Mouse (Mus musculus): ENCODE measurements around the gene Gabrb3. TPM values are rescaled to one million over a fixed set of nuclear protein-coding genes. Genes with fewer than 3 reads are reported as not detected.

Gabrb3 gene
- polyA plus RNA-seq, 1 experiment from 2014 or later, result not detected

DNA sequence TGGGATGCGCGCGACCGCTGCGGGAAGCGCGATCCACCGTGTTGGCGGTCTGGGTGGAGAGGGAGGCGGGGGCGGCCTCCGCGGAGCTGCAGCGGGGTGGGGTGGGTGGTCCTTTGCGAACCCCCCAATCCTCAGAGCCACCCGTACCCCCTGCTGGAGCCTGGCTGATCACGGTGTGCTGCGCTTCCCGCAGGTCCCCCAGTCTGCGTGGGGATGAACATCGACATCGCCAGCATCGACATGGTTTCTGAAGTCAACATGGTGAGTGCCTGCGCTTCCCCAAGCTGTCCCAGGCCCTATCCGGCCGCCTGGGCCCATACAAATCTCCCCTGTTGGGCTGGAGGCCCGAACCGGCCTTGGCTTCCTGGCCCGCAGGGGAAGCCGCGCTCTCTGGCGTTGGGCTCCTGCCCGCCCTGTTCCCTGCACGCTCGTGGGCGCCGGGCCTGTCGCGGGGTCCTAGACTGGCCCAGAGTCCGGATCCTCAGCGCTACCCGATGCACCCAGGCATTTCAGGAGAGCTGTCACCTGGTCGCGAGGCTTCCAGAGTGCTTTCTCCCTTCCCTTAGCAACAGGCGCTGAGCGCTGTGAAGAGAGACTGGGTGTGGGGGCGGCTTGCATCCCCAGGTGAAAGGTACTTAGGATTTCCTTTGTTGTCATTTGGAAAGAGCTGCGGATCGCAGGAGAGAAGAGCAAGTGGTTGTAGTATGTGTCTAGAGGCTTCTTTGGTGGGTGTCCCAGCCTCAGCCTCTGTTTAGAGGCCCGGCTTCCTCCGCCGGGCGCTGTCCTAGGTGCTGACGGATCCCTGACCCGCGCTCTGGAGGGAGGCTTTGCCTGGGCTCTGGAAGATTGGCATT lies 172.3 kb downstream of the Gabrb3 start:
- Histone ChIP-seq H3K4me3 (ENCODE audit: inconsistent target) (no peak overlapping the region), H3K79me2 (ENCODE audit: inconsistent target) (no peaks in the 10 kb centered on the region), H3K36me3 (ENCODE audit: inconsistent target) (no peaks in the 10 kb centered on the region), H3K27ac (no peak overlapping the region)
- 4% methylated on average over 53 of the region's 56 CpGs for WGBS (ENCODE audit: missing documents)

GRCm38 (mm10) chr7:57597341-57597740 lies 177.8 kb downstream of the Gabrb3 start:
- Histone ChIP-seq H3K36me3 (ENCODE audit: inconsistent target) (no peaks in the 10 kb centered on the region), H3K79me2 (ENCODE audit: inconsistent target) (no peaks in the 10 kb centered on the region), H3K4me3 (ENCODE audit: inconsistent target) (no peak overlapping the region), H3K27ac (no peak overlapping the region)
- 79% methylated on average over 5 of the region's 5 CpGs for WGBS (ENCODE audit: missing documents)

- WGBS (ENCODE audit: missing documents), result 80% methylated on average over 3 of the region's 3 CpGs
- Histone ChIP-seq H3K27ac (no peak overlapping the region), H3K4me3 (ENCODE audit: inconsistent target) (no peak overlapping the region), H3K36me3 (ENCODE audit: inconsistent target) (no peaks in the 10 kb centered on the region), H3K79me2 (ENCODE audit: inconsistent target) (no peaks in the 10 kb centered on the region)
Measured at GRCm38 (mm10) chr7:57618697-57619096, 199.2 kb downstream of the Gabrb3 start.

- no peaks in the 10 kb centered on the region for H3K36me3 ChIP-seq (ENCODE audit: inconsistent target)
- H3K27ac ChIP-seq, result no peak overlapping the region
- 96% methylated on average over 2 of the region's 2 CpGs for WGBS (ENCODE audit: missing documents)
- no peaks in the 10 kb centered on the region for H3K79me2 ChIP-seq (ENCODE audit: inconsistent target)
- no peak overlapping the region for H3K4me3 ChIP-seq (ENCODE audit: inconsistent target)
Measured at GRCm38 (mm10) chr7:57620036-57620435, 200.5 kb downstream of the Gabrb3 start.

GRCm38 (mm10) chr7:57623718-57624117 lies 204.2 kb downstream of the Gabrb3 start:
- Histone ChIP-seq H3K4me3 (ENCODE audit: inconsistent target) (no peak overlapping the region), H3K36me3 (ENCODE audit: inconsistent target) (no peaks in the 10 kb centered on the region)
- WGBS (ENCODE audit: missing documents), result 72% methylated on average over 4 of the region's 4 CpGs

DNA sequence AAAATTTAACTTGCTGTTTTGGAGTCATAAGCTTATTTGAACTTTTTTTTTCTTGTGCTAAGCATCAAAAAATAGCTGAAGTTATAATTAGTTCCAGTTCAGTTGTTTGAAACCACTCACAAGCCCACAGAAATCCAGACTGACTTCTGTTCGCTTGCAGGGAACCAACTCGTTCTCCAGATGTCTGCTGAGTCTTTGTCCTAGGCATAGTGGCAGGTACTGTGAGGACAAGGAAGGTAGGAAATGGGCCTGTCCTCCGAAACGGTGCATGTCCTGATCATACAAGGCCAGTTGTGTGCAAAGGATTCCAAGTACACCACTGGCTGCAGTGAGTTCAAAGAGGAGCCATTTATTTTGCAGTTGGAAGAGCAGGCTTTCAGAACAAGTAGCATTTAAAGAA lies 215.5 kb downstream of the Gabrb3 start:
- Histone ChIP-seq H3K27ac (no peak overlapping the region), H3K79me2 (ENCODE audit: inconsistent target) (no peaks in the 10 kb centered on the region), H3K36me3 (ENCODE audit: inconsistent target) (no peaks in the 10 kb centered on the region), H3K4me3 (ENCODE audit: inconsistent target) (no peak overlapping the region)
- WGBS (ENCODE audit: missing documents), result 83% methylated on average over 4 of the region's 4 CpGs

More at GRCm38 (mm10) chr7:57623718-57624117, 204.2 kb downstream of the Gabrb3 start:
- Histone ChIP-seq H3K79me2 (ENCODE audit: inconsistent target) (no peaks in the 10 kb centered on the region), H3K27ac (no peak overlapping the region)

GRCm38 (mm10) chr7:57635687-57636086 lies 216.2 kb downstream of the Gabrb3 start:
- H3K4me3 ChIP-seq (ENCODE audit: inconsistent target), result no peak overlapping the region
- WGBS (ENCODE audit: missing documents), result 75% methylated on average over 4 of the region's 4 CpGs
- H3K79me2 ChIP-seq (ENCODE audit: inconsistent target), result no peaks in the 10 kb centered on the region
- H3K36me3 ChIP-seq (ENCODE audit: inconsistent target), result no peaks in the 10 kb centered on the region
- H3K27ac ChIP-seq, result no peak overlapping the region

DNA sequence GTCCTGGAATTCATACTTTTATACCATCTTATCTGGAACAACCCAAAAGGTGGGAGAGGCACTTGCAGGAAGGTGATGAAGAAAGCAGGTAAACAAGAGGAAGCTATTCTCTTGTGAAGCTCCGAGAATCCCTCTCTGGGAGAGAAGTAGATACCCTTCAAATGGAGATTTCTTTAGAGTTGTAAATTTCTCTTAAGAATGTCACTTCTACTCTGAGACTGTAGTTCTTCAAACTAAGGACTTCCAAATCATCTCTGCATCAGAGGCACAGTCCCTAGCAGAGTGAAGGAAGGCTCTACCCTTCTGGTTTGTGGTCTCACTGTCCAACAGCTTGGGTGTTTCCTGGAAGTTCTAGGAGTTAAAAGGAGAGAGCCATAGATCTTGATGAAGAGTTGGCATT lies 221.3 kb downstream of the Gabrb3 start:
- no peak overlapping the region for H3K4me3 ChIP-seq (ENCODE audit: inconsistent target)
- H3K79me2 ChIP-seq (ENCODE audit: inconsistent target), result no peaks in the 10 kb centered on the region
- 55% methylated on average over 1 of the region's 1 CpGs for WGBS (ENCODE audit: missing documents)
- H3K36me3 ChIP-seq (ENCODE audit: inconsistent target), result no peaks in the 10 kb centered on the region
- no peak overlapping the region for H3K27ac ChIP-seq

- H3K27ac ChIP-seq, result no peak overlapping the region
- H3K36me3 ChIP-seq (ENCODE audit: inconsistent target), result no peaks in the 10 kb centered on the region
- no peaks in the 10 kb centered on the region for H3K79me2 ChIP-seq (ENCODE audit: inconsistent target)
- 84% methylated on average over 2 of the region's 2 CpGs for WGBS (ENCODE audit: missing documents)
- no peak overlapping the region for H3K4me3 ChIP-seq (ENCODE audit: inconsistent target)
Measured at GRCm38 (mm10) chr7:57647345-57647744, 227.9 kb downstream of the Gabrb3 start.

DNA sequence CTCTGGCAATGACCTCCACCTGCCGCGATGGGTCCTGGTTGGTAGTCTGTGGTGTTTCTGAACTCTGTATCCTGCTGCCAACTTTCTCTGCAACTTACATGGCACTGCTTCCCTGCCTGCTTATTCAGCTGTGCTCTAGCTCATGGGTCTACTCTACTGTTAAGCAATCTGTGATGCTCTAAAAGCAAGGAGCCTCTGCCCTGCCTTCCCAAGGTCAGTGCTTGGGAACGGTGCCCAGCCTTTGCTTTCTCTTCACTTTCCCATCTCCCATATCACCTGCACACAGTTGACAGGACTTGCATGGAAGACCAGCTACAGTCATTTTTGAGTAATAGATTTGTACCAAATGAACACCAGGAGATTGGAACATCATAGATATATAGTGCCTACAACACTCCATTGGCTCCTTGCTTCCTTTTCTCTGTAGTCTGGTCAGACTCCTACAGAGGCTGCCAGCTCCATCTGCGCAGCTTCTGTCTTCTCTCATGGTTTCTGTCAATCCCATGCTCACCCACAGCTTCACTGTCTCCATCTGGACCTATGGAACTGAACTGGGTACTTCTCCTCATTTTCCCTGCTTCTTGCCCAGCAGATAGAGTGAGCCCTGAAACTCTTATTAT lies 228.8 kb downstream of the Gabrb3 start:
- WGBS (ENCODE audit: missing documents), result 81% methylated on average over 4 of the region's 4 CpGs
- no peaks in the 10 kb centered on the region for H3K36me3 ChIP-seq (ENCODE audit: inconsistent target)
- H3K4me3 ChIP-seq (ENCODE audit: inconsistent target), result no peak overlapping the region
- H3K27ac ChIP-seq, result no peak overlapping the region
- H3K79me2 ChIP-seq (ENCODE audit: inconsistent target), result no peaks in the 10 kb centered on the region

DNA sequence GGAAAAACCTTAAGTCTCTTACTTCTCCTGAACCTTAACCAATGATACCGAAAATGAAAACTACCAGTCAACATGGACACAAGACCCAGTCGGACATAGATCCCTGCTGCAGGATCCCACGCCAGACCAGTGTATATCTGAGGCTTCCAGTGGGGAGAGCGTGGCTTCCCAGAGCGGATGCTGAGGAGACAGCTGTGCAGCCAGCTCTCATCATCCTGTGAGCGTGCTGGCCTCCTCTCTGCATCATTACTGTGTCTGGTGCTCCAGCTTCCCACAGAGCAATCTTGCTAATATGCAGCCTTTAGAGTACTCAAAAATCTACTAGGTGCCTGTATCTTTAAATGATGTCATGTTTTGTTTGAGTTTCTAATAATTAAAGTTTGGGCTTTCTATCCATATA lies 257.9 kb downstream of the Gabrb3 start:
- no peaks in the 10 kb centered on the region for H3K79me2 ChIP-seq (ENCODE audit: inconsistent target)
- no peak overlapping the region for H3K27ac ChIP-seq
- no peaks in the 10 kb centered on the region for H3K36me3 ChIP-seq (ENCODE audit: inconsistent target)
- H3K4me3 ChIP-seq (ENCODE audit: inconsistent target), result no peak overlapping the region
- whole genome bisulfite sequencing (ENCODE audit: missing documents), result 82% methylated on average over 6 of the region's 6 CpGs

DNA sequence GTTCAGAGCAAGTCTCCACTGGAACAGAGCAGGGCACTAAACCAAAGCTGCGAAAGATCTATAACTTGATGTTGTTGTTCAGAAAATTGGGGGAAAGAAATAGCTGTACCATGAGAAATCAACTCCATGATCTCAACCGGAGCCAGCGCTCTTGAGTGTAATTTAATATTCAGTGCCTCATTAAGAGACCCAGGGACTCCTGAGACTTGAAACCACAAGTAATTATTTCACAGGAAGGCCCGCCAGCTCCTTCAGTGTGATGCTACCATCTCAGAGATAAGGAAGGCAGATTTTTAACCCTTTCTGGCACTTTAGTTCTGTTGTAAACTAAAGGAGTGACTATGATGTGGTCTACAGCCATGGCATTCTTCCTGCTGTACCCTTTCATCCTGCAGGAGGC lies 270.3 kb downstream of the Gabrb3 start:
- Histone ChIP-seq H3K27ac (no peak overlapping the region), H3K36me3 (ENCODE audit: inconsistent target) (no peaks in the 10 kb centered on the region), H3K79me2 (ENCODE audit: inconsistent target) (no peaks in the 10 kb centered on the region), H3K4me3 (ENCODE audit: inconsistent target) (no peak overlapping the region)
- WGBS (ENCODE audit: missing documents), result 79% methylated on average over 4 of the region's 4 CpGs

DNA sequence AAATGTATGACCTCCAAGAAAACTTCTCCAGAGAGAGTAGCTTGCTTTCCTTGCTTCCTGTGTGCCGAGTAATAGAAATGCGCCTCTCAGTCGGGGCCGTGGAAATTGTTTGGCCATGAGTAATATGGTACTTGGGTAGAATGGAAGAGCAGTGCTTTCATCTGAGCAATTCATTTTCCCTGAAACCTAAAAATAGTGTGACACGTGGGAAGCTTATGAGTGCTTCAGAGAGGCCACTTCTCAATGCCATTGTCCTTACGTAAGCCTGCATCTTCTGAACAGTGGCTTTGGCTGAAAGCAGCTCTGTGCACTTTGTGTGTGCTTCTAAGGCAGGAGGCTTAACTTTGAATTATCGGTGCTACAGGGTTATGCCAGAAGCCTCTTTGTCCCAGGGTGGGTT lies 280.9 kb downstream of the Gabrb3 start:
- WGBS (ENCODE audit: missing documents), result 70% methylated on average over 7 of the region's 7 CpGs
- Histone ChIP-seq H3K27ac (no peak overlapping the region), H3K79me2 (ENCODE audit: inconsistent target) (no peaks in the 10 kb centered on the region), H3K4me3 (ENCODE audit: inconsistent target) (no peak overlapping the region), H3K36me3 (ENCODE audit: inconsistent target) (no peaks in the 10 kb centered on the region)

- no peaks in the 10 kb centered on the region for H3K36me3 ChIP-seq (ENCODE audit: inconsistent target)
- no peaks in the 10 kb centered on the region for H3K79me2 ChIP-seq (ENCODE audit: inconsistent target)
- H3K4me3 ChIP-seq (ENCODE audit: inconsistent target), result no peak overlapping the region
- H3K27ac ChIP-seq, result no peak overlapping the region
Measured at GRCm38 (mm10) chr7:57701046-57701445, 281.6 kb downstream of the Gabrb3 start.

GRCm38 (mm10) chr7:57703580-57703979 lies 284.1 kb downstream of the Gabrb3 start:
- WGBS (ENCODE audit: missing documents), result 92% methylated on average over 1 of the region's 1 CpGs
- no peak overlapping the region for H3K27ac ChIP-seq

More at GRCm38 (mm10) chr7:57703580-57703979, 284.1 kb downstream of the Gabrb3 start:
- no peaks in the 10 kb centered on the region for H3K36me3 ChIP-seq (ENCODE audit: inconsistent target)
- no peaks in the 10 kb centered on the region for H3K79me2 ChIP-seq (ENCODE audit: inconsistent target)
- H3K4me3 ChIP-seq (ENCODE audit: inconsistent target), result no peak overlapping the region

Data from macrophage (primary cell).